Mouse (Mus musculus) layer of hippocampus, postnatal 36 days (tissue): ENCODE measurements around the gene Eya2. TPM values are rescaled to one million over a fixed set of nuclear protein-coding genes. Genes with fewer than 3 reads are reported as not detected.

Source experiments
- DNase-seq, 2 experiments: peaks; one replicate each; pipeline ENCODE4 v3.0.0; 2022
- total RNA-seq, 2 experiments: library from RNA; stranded (reverse); gene quantifications; 2 replicates each; pipeline ENCODE4 v1.2.3; 2021

Eya2 gene
- total RNA-seq, 2 experiments from 2014 or later, result 2.5 to 3.2 TPM

DNA sequence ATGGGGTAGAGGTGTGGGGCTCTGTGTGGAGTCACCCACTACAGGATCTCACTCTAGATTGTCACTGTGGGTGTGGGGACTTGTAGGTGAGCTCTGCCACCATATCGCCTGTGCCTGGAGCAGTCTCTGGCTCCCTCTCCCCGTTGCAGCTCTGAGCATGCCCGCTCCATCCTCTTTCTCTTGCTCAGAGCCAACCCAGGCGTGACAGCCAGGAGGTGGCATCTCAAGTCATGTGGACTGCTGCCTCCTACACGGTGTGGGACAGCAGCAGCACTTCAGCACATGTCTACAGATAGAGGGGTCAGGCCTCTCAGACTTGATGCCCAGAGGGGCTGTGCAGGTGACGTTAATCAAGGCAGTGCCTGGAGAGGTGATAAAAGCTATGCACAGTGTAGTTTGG lies 57.4 kb downstream of the Eya2 start:
- no peak for DNase-seq

DNA sequence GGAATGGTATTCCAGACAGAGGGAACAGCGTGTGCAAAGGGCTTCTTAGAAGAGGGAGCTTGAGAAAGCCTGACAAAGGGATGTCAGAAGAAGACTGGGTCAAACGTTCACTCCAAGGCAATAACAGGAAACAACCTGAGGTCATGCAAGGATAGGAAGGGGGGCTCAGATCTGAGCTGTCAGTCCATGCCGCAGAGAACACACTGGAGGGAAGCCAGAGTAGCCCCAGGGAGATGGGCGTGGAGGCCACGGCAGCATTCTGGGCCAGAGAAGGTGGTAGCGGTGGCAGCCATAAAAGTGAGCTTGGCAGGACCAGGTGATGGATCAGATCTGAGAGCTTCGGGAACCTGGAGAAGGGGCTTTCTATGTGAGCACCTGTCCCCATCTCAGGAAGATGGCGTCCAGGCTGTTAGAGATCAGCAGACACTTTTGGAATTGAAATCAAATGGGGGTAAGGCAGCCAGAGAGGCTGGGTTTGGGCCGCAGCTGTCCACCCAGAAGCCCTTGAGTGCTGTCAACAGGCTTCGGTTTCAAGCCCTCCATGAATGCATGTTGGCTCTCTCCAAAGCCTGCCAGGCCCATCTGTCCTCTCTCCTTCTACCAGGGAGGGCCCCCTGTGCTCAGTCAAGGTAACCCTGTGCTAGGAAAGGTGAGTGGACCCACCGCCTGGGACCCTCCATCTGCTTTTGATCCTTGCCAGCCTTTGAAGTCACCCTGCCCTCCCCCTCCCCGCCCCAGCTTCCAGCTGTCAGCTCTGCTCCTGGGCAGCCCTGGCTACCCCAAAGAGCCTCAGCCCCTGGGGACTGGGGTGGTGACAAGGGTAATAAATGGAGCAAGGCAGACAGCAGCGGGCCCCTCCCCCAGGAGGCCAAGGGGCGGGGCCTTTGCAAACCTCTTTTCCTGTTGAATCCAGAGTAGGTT lies 58.4 kb downstream of the Eya2 start:
- no peak for DNase-seq

DNA sequence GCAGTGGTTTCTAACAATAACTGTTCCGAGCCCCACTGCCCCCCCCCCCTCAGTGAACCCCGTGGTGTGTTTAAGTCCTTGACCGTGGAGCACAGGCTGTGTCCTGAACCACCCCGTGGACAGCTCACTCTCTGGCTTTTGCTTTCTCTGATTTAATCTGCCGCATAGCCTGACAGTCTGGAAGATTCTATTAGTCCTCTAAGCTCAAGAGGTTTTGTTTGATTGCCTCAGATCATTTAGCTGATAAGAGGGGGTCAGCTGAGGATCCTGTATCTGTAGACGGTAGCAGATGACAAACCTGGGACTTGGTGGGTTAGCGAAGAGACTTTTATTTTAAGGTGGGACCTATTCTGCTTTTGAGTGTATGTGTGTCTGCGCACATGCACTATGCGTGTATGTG lies 59.3 kb downstream of the Eya2 start:
- no peak for DNase-seq

DNA sequence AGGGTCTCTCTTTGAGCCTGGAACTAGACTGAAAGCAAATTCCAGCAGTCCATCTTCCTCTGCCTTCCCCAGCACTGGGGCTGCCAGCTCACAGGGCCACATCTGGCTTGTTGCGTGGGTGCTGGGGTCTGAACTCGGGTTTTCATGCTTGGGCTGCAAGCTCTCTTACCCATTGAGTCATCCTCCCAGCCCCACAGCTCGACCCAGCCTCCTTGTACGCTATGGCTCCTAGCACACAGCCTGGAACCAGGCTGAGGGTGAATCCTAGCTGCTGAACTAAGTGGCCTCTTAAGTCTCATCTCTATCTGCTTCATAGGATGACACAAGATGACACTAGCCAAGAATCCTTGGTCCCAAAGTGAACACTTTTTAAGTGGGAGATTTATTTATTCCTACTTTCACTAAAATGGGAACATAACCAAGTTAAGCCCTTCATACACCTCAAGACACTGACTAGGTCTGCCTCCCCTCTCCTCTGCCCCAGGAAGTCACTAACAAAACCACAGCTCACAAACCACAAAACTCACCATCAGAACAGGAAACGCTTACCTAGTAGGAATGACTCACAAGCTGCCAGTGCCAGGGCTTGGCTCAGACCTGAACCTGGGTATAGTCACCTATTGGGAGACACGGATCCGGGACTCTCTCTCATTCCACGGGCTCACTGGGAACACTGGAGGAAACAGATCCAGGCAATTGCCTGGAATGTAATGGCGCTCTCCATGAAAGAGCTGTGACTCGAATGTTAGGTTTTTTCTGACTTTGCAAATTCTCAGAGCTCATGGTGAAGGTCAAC lies 60.1 kb downstream of the Eya2 start:
- DNase-seq, result no peak

DNA sequence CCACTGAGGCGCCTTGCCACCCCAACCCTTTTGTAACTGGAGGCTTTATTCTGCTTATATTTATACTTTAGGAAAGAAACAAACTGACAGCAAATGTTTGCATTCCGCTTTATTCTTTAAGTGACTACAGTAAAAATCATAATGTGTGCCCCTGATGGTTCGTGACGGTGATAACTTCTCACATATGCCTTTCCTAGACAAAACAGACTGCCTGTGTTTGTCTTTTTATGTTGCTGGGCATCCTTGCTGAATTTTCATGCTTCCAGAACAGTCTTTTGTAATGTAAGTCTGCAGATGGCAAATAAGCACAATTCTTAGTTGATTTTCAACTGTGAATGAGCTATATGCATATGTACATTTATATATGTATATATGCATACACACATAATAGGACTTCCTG lies 61.7 kb downstream of the Eya2 start:
- DNase-seq, result no peak

DNA sequence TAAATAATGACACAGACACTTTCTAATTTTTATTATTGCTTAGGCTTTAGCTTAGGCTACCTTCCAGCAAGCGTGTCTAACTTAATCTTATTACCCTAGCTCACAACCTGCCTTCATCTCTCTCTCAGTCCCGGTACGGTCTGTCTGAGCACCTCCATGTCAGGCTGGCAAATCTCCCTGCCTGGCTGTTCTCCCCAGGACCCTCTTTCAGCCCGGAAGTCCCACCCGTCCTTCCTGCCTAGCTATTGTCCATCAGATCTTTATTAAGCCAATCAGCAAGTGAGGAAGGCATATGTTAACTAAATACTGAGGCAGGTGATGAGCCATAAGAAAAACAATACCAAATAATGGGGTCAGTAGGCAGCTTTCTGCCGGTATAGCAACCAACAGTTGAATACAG lies 62.1 kb downstream of the Eya2 start:
- DNase-seq, result no peak

DNA sequence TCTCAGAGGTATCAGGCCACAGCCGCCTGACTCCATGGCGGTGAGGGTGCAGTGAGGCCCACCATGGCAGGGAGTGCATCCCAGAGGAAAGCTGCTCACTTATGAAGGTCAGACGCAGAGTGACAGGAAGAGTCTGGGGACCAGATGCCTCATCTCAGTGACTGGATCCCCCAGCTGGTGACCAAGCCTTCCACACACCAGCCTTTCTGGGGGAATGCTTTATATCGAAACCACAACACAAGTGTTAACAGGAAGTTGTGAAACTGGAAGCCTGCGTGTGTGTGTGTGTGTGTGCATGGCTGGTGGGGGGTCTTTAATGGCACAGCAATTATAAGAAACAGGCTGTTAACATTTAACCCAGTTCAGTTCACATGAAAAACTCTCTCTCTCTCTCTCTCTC lies 64.7 kb downstream of the Eya2 start:
- DNase-seq, result no peak

DNA sequence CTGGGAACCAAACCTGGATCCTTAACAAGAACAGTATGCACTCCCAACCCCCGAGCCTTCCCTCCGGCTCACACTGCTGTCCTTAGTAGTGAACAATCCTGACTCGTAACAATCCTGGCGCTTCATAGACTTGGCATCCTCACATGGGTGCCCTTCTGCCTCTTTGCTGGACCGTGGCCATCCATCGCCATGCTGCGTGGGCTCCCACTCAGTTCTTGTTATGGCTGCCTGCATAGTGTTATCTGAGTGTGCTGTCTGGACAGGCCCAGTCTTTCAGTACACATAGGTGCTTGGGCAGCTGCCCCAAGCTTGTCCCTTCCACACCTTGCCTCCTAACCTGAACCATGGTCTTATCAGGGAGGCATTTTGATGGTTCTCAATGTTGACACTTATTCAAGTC lies 68.4 kb downstream of the Eya2 start:
- DNase-seq, result no peak

DNA sequence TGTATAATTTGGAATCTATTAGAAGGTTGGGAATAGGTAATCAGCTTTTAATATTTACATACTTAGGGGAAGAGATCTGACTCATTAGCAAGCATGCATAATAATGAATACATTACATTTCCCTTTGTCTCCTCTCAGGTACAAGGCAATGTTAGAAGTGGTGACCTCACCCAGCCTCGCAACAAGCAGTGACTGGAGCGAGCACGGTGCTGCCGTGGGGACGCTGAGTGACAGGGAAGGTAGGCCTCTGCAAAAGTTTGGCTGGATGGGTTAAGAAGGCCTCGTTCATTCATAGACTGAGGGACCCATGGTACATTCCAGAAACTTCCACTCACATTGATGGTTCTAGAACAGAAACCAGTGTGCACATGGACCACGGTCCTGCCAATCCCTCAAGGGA lies 69.8 kb downstream of the Eya2 start:
- DNase-seq, result no peak

DNA sequence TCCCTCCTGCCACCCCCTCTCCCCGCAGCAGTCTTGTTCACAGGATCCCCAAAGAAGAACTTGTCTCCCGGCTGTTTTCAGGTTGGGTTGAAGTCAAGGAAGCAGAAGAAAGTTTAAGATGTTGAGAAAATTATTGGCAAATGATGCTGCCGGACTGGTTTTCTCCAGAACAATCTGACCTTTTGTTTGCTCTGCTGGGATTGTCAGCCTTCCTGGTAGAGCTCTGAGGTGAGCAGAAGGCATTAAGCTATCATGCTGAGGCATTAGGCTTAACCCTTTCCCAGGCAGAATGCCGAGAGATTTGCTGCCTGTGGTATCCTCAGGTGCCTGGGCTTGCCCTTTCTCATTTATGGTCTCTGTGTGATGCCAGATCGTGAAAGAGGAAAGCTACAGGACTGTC lies 70.3 kb downstream of the Eya2 start:
- DNase-seq, result no peak

DNA sequence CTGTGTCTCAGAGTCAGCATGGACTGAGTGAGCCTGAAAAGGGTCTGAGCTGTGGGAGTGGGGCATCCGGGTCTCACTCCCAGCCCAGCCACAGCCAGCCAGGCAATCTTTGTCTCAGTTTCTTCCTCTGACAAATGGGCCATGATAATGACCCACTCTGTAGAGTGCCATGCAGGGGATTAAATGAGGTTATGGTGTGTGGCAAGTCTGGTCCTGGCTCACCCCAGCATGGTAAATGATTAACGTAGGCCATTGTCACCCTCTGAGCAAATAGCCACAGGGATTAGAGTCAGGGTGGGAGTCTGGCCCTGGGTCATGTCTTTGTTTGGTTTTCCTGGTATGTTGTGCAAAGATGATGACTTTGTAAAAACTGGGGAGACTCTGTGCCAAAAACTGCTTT lies 72.3 kb downstream of the Eya2 start:
- DNase-seq, result no peak

DNA sequence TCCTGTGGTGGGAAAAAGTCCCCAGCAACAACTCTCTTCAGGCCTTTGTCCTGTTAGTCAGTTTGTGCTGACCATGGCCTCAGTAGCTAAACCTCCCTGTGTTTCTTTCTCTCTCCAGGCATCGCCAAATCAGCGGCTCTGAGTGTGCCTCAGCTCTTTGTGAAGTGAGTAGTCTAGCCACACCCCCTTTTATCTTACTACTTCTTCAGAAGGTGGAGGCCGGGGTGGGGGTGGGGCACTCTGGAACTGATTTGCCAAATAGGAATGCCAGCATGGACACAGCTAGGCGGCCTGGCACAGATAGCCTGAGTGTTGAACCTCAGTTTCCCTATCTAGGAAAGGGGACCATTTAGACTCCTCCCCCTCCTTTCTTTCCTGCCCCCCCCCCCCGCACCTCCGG lies 87.9 kb downstream of the Eya2 start:
- no peak for DNase-seq

DNA sequence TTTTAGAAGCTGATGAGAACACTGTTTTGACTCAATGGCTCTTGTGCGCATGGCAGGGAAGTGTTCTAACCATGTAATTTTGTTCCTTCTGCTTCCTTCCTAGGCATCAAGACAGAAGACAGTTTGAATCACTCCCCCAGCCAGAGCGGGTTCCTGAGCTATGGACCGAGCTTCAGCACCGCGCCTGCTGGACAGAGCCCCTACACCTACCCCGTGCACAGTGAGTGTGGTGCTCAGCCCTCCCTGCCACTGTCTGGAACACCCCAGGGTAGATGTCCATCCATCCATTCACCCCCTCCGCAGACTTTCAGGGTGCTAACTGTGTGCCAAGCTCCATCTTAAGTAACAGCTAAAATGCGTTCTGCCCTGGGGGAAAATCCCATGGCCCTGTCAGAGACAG lies 92.7 kb downstream of the Eya2 start:
- no peak for DNase-seq

DNA sequence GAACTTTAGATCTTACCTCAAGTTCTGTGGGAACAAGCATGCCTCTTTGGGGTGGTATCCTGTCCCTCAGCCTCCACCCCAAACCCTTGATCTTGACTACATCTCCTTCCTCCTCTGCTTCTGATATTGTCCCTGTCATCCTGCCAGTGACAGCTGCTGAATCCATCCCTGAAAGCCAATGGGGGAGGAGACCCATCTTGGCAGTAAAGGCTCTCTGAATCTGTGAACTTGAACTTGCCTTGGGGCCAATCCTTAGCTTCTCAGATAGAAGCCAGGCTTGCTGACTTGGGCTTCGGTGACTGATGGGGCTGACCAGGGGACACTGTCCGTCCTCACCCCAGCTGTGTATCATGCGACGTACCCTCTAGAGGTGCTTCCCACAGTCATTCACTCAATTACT lies 94.1 kb downstream of the Eya2 start:
- no peak for DNase-seq

DNA sequence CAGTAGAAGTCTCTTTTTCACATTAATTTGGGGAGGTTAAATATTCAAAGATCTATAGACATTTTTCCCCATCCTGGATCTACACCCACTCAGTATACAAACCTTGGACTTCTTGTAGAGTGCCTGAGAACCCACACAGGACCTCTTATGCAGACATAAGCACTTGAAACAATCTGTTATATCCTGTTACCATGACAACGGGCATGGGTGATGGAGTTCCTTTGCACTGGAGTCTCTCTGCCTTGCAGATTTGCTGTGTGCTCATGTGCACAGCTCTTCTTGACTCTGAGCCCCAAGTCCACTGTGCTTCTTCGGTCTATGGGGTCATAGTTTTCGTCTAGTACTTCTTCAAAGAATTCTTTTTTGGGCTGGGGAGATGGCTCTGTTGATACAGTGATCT lies 96.2 kb downstream of the Eya2 start:
- DNase-seq, result no peak

DNA sequence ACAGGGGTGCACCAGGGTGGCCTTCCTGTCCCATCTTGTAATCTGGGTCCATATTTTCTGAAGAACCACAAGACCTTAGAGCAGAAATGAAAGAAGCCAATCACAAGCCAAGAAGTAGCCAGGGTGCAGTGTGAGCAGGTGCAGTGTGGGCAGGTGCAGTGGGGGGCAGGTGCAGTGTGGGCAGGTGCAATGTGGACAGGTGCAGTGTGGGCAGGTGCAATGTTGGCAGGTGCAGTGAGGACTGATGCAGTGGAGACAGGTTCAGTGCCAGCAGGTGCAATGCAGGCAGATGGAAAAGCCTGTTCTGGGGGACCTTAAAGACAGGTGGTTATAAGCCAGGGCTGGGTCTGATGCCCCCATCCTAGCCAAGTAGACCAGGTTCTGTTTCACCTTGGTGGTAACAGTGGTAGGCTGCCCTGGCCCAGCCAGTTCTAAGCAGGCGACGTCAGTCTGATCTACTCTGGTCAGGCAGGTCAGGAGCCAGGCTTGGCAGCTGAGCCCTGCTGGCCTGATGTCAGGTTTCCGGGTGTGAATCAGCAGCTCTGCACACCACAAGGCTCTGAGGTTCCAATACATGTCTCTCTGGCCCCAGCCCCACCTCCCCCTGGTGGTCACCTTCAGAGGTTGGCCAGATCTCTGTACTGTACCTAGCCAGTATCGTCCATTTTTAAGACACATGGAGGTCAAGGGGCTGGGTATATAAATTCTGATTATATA lies 98.3 kb downstream of the Eya2 start:
- DNase-seq, result no peak

DNA sequence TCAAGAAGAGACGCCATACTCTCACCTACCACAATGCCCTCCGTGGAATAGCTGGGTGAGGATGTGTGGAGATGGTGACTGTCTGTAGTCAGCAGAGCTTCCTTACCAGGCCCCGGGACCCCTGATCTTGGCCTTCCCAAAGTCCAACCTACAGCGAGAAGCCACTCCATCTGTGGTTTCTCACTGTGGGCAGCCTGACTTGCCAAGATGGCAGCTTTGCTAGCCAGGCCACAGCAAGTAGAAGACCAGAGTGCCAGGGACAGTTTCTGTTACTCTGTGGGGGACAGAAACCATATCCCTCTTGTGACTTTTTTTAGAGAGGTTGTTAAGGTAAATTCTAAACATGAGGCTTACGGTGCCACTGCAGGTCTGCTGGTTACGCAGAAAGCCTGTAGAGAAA lies 99.9 kb downstream of the Eya2 start:
- no peak for DNase-seq

DNA sequence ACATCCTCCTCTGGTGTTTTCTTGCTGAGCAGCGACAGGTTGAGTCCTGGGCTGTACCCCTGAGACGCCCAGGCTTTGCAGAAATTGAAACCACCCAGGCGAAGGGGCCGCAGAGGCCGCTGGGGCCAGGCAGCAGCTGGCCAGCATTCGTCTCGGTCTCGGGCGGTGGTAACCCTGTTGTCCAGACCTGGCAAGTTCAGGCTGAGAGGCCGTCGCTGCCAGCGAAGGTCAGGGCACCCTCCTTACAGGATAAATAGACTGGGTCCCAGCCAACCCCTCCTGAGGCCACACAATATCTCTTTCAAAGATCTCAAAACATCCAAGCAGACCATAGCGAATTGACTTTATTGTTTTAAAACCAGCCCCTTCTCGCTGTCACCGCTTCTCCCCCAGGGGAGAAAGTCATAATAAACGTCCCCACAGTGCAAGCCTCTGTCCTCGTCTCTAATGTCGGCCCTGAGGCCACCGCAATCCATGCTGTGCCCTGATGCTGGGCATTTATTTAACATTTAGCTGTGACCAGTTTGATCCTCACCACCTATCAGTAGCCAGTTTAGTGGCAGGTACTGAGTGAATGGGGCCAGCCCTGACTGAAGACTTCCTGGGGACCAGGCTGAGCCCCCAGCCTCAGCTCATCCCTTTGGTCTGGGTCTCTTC lies 105.5 kb downstream of the Eya2 start:
- DNase-seq, result no peak

DNA sequence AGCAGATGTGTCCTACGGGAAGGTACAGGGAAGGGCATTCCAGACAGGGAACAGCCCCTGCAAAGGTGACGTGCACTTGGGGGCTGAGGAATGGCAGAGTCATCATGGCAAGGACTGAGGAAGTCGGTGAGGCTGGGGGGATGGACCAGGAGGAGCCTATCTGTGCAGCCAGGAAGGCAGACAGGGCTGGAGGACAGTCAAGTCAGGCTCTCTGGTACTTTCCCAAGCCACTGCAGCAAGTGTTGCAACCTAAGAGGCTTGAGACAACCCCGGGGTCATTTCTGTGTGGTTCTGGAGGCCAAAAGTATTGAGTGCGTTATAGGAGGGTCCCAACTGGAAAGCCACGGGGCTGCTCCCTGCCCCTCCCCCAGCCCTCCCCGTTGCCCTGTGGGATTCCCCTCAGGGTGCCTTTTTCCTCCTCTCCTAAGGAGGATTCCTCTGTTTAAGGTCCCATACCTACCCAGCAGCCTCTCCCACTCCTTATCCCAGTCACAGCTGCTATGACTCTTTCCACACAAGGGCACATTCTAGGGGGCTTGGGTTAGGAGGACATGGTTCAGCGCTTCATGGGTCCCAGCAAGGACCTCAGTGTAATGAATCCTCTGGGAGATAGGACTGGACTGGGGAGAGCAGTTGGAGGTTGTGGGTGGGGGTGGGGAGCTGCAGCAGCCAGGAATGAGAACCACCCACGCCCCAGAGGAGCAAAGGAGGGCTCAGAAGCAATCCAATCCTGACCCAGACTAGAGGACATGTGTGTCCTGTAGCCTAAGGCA lies 108.4 kb downstream of the Eya2 start:
- no peak for DNase-seq

DNA sequence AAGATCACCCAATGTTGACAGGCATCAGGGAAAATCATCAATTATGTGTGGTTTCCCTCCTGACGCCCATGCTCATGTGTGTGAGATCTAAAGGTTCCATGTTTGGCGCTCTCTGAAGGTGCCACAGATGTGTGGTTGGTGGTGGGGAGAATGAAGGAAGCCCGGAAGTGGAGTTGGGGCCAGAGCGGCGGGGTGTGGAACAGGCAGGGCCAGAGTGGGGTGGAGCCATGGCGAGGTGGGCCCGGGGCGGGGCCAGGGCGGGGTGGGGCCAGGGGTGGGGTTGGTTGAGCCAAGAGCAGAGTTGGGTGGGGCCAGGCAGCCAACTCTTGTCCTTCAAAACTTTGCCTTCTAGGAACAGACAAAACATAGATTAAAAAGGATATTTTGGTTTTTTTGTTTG lies 113.4 kb downstream of the Eya2 start:
- DNase-seq, result no peak

DNA sequence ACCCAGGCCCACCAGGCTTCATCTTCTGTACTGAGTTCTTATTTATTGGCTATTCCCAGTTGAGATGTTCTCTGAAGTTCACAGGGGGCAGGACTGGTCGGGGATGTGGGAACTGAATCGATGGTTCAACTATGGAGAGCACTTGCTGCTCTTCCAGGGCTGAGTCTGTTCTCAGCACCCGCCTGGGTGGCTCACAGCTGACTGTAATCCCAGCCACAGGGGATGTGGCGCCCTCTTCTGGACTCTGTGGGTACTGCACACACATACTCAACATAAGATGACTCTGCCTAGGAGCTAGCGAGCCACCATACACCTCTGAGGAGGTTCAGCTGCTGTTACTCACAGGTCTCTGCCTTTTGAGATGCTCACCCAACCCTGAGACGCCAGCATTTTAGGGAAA lies 121.9 kb downstream of the Eya2 start:
- DNase-seq, result no peak
